Mouse (Mus musculus) stomach, postnatal 0 days (tissue): ENCODE measurements at regions not wholly inside any gene's neighbourhood (a gene's known extent, or its start where the extent isn't known, plus 50 kb on each side); places are given as distances from the start of the nearest gene placed in this dataset.

Experiments used
- CTCF ChIP-seq: IDR thresholded peaks from 2 replicates; pipeline ENCODE4 v1.5.1; 2016; ENCODE audit warnings: antibody characterized with exemption, low read depth, mild to moderate bottlenecking, moderate library complexity
- EP300 ChIP-seq: optimal IDR thresholded peaks from 2 replicates; pipeline ENCODE3; 2016; ENCODE audit warnings: antibody characterized with exemption

DNA sequence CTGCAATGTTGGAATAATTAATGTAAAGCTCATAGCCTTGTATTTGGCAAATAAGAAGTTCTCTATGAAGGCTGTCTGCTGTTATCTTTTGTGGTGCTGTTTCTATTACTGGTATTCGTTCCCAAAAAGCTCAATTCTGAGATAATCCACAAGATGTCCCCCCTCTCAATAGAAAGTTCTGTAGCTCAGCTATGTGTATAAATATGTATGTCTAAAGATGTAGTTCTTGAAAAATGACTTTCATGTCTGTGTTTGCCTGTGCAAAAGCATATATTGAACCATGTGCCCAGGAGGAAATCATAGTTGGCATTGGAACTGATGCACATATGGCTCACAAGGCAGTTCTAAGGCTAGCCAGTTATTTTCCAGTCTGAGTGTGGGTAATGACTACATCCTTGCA, 68.2 kb upstream of the Esx1 start:
- TF ChIP-seq CTCF (peak; percentile 6; the same call in 1 of the 2 replicates), EP300 (no peak)
